Mouse (Mus musculus) forebrain, embryonic 15.5 days (tissue): ENCODE measurements at regions not wholly inside any gene's neighbourhood (a gene's known extent, or its start where the extent isn't known, plus 50 kb on each side); places are given as distances from the start of the nearest gene placed in this dataset.
"Not testable (repeated sequence)": the region's sequence is repeated elsewhere in the genome, so short reads cannot be mapped to it uniquely, and the experiment has no call there.

Source experiments
- ATAC-seq: fragments of 200-750 bp; cut with Nextera tagmentation; replicated peaks from 2 replicates; pipeline ENCODE4 v1.8.0; 2017; ENCODE audit warnings: mild to moderate bottlenecking, moderate TSS enrichment, moderate library complexity
- H3K27ac ChIP-seq: fragments of 300-500 bp; sonication (generic); replicated peaks from 2 replicates; pipeline ENCODE4 v1.5.1; 2015; ENCODE audit warnings: mild to moderate bottlenecking, inconsistent platforms
- H3K27me3 ChIP-seq: fragments of 300-500 bp; sonication (generic); 2 replicates; pipeline ENCODE4 v1.6.1; 2015; ENCODE audit warnings: inconsistent platforms
- H3K36me3 ChIP-seq: fragments of 300-500 bp; sonication (generic); 2 replicates; pipeline ENCODE4 v1.6.1; 2015; ENCODE audit warnings: mild to moderate bottlenecking, inconsistent platforms
- H3K4me1 ChIP-seq: fragments of 300-500 bp; sonication (generic); 2 replicates; pipeline ENCODE4 v1.6.1; 2015; ENCODE audit warnings: inconsistent platforms
- H3K4me2 ChIP-seq: fragments of 300-500 bp; sonication (generic); replicated peaks from 2 replicates; pipeline ENCODE4 v1.6.1; 2015; ENCODE audit warnings: mild to moderate bottlenecking, inconsistent platforms
- H3K4me3 ChIP-seq: fragments of 300-500 bp; sonication (generic); 2 replicates; pipeline ENCODE4 v1.5.1; 2015; ENCODE audit warnings: mild to moderate bottlenecking, inconsistent platforms
- H3K9ac ChIP-seq: fragments of 300-500 bp; sonication (generic); replicated peaks from 2 replicates; pipeline ENCODE4 v1.6.1; 2015; ENCODE audit warnings: mild to moderate bottlenecking, inconsistent platforms
- H3K9me3 ChIP-seq: fragments of 300-500 bp; sonication (generic); 2 replicates; pipeline ENCODE4 v1.6.1; 2016; ENCODE audit warnings: inconsistent platforms
- WGBS: fragments of 180-500 bp; shearing (Covaris S2); methylation state at CpG from one replicate; pipeline ENCODE4 v1.1.7; 2015; ENCODE audit warnings: mixed read lengths; 5-methylcytosine and 5-hydroxymethylcytosine counted together

DNA sequence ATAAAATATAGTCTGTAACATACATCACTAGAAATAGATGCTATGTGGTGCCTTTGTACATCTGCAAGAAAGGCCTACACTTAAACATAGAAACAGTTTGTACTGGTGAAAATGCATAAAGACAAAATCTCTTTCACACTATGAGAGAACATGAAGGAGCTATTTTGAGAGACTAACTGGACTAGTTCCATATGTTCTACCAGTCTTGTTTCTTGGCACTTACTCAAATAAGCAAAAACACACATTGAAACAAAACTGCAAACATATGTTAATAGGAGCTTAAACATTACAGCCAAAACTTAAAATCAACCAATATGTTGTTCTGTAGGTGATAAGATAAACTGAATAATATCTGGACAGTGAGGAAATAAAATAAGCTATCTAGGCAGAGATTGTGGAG is 1157.1 kb upstream of the Nova1 start:
- Histone ChIP-seq H3K9ac (no peak overlapping the region), H3K4me2 (no peak overlapping the region), H3K36me3 (no peaks in the 10 kb centered on the region), H3K9me3 (no peaks in the 10 kb centered on the region), H3K27me3 (0 out of 2 replicates have a peak, but pooled peaks cover 5% of the 10 kb centered on the region), H3K4me3 (no peak overlapping the region), H3K27ac (no peak overlapping the region), H3K4me1 (no peaks in the 10 kb centered on the region)
- 0 out of 2 replicates have a peak, but pooled peaks have one; percentile 35 for ATAC-seq

DNA sequence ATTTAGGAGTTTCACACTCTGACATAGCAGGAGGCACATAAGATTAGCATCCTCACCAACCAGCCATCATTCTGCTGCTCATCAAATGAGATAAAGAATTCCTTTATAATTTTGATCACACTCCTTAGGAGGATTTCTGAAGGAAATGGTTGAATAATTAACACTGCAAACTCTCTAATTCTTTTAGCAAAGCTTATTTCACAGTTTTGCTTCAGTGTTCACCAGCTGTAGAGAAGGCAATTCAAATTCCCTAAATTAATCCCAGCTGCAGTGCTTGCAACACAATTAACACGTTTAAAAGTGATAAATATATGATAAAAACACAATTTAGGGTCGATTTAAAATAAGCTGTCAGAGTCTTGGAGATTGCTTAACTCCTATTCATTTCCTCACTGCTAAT is 1150.9 kb upstream of the Nova1 start:
- no peaks in the 10 kb centered on the region for H3K9me3 ChIP-seq
- H3K9ac ChIP-seq: no peak overlapping the region
- H3K27ac ChIP-seq: no peak overlapping the region
- 19% methylated on average over 2 of the region's 2 CpGs for WGBS
- no peaks in the 10 kb centered on the region for H3K36me3 ChIP-seq
- H3K27me3 ChIP-seq: 0 out of 2 replicates have a peak, but pooled peaks cover 5% of the 10 kb centered on the region
- no peak for ATAC-seq
- no peak overlapping the region for H3K4me3 ChIP-seq
- no peaks in the 10 kb centered on the region for H3K4me1 ChIP-seq
- no peak overlapping the region for H3K4me2 ChIP-seq

DNA sequence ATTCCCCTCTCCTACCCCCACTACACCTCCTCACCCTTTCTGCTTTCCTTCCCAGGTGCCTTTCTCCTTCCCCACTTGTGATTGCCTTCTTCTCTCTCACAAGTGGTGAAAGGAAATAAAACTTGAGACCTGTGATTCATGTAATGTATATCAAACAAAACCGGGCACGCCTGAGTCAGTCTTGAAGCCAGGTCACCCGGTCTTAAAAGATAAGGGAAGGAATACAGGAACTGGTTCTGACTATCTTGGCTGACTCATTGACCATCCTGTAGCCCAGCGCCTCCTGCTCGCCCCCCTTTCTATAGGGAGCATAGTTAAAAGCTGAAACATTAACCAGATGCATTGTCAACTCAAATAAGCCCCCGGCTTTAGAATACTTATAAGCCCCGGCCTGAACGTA is 1135.6 kb upstream of the Nova1 start:
- Histone ChIP-seq H3K4me1 (no peaks in the 10 kb centered on the region), H3K36me3 (no peaks in the 10 kb centered on the region), H3K27ac (no peak overlapping the region), H3K27me3 (no peaks in the 10 kb centered on the region), H3K4me3 (no peak overlapping the region), H3K9me3 (no peaks in the 10 kb centered on the region), H3K4me2 (no peak overlapping the region), H3K9ac (no peak overlapping the region)
- ATAC-seq: no peak
- 90% methylated on average over 8 of the region's 8 CpGs for WGBS

DNA sequence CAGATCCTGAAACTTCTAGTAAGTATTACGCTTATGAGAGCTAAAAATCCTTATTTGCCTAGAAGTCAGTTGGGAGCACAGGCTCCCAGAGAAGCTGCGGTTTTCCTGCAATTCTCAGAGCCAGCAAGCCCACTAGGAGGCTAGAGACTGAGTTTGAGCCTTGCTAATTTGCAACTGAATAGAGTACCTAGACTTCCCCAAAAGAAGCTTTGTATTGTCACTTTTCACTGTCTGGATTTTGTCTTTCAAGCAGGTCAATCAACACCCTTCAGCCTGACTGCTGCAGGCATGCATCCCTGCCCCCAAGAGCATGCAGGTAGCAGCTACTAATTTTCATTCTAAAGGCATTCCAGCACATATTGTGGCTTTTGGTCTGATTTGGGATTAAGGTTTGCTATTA is 1120.8 kb upstream of the Nova1 start:
- not testable (repeated sequence) for H3K27ac ChIP-seq, H3K9me3 ChIP-seq, H3K27me3 ChIP-seq, H3K36me3 ChIP-seq, H3K4me1 ChIP-seq, H3K9ac ChIP-seq, H3K4me3 ChIP-seq, H3K4me2 ChIP-seq, ATAC-seq
- 43% methylated on average over 2 of the region's 2 CpGs for WGBS

DNA sequence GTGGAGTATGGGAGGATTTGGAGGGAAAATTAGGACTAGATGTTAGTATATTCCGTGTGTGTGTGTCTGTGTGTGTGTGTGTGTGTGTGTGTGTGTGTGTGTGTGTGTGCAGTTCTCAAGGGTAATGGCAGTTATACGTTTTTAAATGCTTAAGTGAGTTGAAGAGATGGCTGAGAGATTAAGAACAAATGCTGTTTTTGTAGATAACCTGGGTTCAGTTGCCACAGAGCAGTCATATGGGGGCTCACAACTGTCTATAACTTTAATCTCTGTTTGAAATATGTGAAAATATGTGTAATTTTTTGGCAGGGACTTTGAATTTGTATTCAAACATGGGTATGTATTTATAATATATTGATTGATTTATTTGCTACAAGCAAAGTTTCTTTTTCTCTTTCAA is 1108.3 kb upstream of the Nova1 start:
- WGBS: 67% methylated on average over 2 of the region's 2 CpGs
- ATAC-seq: no peak

More for the DNA sequence above, 1108.3 kb upstream of the Nova1 start:
- no peak overlapping the region for H3K4me2 ChIP-seq
- no peaks in the 10 kb centered on the region for H3K27me3 ChIP-seq
- H3K36me3 ChIP-seq: no peaks in the 10 kb centered on the region
- no peak overlapping the region for H3K27ac ChIP-seq
- no peaks in the 10 kb centered on the region for H3K9me3 ChIP-seq
- H3K4me1 ChIP-seq: no peaks in the 10 kb centered on the region
- no peak overlapping the region for H3K4me3 ChIP-seq
- H3K9ac ChIP-seq: no peak overlapping the region
